Mouse (Mus musculus): ENCODE results near the gene Grk6.

GRCm38 (mm10) chr13:55504390-55504789 is 59.5 kb downstream of the Grk6 start:
- TF ChIP-seq POLR2A (IDR thresholded peaks at IDR 0.05; ENCODE audit: control insufficient read depth, extremely low read depth, insufficient read depth, low read length, poor library complexity) (no peak), CTCF (IDR thresholded peaks at IDR 0.05; ENCODE audit: borderline replicate concordance, control insufficient read depth, extremely low read depth, insufficient read depth, low read length, poor library complexity) (no peak)
